Mouse (Mus musculus) cerebellum, postnatal 36 days (tissue): ENCODE data around the gene Prickle4.
A peak's percentile ranks its signal among the peaks of the same experiment; 100 is the strongest.

Source experiments
- DNase-seq, 2 experiments: peaks; one replicate each; pipeline ENCODE4 v3.0.0; 2021 to 2022; ENCODE audit warnings: mixed read lengths in 2 of 2

The Prickle4 gene

DNA sequence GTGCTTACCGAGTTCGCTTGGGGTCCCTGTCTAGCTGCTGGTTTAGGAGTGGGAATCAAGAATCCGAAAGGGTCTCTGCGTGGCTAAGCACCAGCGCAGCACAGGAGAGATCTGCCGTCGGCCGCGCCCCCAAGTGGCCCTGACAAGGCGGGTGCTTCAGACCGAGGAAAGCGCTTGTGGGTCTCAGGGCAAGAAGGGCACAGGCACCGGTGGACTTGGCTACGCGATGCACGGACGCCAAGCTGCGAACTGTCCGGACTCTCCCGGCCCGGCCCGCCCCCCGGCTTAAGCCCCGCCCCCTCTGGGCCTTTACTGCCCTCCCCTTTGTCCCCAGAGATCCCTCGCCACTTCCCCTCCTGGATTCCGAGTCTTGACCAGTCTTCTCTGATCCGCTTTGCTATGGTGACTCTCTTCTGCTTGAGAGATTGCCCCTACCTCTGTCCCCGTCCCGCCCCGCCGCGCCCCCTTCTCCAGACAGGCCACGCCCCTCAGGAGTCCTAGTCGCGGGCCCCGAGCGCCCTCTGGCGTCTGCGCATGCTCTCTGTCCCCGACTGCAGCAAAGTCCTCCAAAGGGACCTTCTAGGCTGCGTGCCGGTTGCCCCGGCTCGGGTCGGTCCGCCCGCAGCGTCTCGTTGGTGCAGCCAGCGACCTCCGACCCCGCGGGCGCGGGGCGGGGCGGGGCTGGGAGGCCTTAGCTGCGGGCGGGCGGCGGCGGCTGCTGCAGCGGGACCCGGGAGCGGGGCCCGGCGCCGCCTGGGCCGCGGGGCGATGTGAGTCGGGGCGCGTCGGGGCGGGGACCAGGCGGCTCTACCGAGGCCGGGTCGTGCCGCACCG is at the start of gene Prickle4:
Gene Prickle4 (minus strand): TSS at position 234 of the 834 bp plus-strand sequence.
- DNase-seq: peak; percentile 97 to 98

DNA sequence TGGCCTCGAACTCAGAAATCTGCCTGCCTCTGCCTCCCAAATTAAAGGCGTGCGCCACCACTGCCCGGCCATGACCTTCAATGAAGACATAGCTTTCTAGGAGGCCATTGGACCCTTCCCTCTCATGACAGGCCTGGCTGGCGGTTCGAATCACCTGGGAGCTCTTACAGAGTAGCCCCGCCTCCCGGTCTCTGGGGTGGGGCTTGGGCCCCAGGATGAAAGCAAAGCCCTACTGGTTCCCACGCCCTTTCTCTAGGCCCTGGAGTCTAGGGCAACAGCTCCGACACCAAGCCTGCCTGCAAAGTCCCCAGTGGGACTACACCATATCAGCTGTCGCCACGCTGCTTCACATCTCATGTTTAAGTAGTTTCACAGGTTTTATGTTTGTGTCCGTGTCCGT is 49.5 kb upstream of the Prickle4 start:
- no peak for DNase-seq

DNA sequence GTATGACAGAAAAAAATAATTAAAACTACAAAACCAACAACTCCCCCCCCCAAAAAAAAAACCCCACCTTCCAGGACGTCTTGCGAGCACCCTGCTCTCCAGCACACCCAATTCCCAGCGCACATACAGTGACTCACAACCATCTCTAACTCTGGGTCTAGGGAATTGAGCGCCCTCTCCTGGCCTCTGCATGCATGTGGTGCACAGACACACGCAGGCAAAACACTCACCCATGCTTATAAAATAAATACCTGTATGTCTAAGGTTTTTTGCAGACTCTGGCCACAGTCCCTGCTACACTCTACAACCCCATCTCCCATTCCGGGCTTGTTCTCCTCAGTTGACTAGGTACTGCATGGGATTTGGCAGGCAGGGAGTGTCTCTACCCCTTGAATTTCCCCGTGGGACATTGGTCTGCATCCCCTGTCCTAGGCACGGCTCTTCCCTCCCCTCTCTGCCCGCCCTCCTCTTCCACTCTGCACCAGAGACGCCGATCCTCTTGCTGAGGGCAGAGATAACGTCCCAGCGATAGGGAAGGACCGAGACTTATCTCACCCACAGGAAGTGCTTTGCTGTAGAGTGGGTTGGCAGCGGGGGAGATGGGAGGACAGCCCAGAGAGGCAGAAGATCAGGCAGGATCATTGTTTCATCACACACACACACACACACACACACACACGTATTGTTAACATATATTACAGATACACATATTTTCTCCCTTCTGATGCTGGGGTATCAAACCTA is 48.6 kb upstream of the Prickle4 start:
- no peak for DNase-seq

DNA sequence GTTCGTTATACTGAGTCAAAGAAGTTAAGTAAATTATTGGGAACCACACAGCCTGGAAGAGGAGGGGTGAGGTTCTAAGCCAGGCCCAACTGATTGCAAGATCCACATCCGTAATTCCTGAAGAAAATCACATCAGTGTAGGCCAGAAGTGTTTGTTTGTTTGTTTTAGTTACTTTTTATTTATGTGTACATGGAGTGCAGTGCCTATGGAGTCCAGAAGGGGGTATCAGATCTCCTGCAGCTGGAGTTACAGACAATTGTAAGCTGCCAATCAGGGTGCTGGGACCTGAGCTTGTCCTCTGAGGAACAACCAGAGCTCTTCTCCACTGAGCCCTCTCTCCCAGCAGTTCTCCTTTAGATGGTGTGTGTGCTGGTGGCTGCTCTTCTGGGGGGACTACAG is 45.6 kb upstream of the Prickle4 start:
- DNase-seq: no peak

DNA sequence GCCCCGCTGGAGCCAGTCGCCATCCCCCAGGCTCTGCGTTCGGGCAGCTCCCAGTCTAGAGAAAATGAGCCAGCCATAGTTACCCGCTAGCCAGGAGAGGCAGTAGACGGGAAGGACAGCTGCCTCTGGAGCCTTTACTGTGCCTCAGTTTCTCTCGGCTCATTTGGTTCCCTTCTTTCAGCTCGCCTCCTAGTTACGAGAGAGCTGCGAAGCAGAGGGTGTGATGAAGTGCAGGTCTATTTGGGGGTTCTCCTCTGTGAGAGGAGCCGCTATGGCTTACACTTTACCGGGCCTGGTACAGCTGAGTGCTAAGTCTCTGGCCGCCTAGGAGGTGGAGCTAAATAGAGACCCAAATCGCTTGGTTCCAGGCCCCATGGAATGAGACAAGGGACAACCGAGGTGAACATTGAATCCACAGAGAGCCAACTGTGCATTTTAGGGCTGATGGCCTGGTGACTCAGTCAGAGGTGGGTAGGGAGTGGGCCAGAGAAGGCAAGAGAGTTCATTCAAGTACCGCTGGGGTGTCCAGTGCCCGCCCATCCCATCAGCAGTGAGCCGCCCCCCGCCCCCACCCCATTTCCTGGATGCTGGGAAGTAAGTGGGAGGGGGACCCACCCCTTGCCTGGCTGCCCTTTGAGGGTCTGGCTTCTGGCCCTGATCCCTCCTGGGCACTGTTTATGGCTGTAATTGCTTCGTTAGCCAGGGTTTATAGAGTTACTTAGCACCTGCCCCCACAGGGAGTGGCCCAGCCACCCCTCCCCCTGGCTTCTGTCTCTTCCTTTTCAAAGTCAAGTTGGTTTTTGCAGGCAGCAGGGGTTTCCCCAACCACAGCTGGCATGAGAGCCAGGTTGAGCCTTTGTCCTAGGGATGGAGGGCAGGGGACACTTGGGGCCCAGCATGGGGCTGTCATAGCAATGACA is 44.6 kb upstream of the Prickle4 start:
- DNase-seq: no peak

DNA sequence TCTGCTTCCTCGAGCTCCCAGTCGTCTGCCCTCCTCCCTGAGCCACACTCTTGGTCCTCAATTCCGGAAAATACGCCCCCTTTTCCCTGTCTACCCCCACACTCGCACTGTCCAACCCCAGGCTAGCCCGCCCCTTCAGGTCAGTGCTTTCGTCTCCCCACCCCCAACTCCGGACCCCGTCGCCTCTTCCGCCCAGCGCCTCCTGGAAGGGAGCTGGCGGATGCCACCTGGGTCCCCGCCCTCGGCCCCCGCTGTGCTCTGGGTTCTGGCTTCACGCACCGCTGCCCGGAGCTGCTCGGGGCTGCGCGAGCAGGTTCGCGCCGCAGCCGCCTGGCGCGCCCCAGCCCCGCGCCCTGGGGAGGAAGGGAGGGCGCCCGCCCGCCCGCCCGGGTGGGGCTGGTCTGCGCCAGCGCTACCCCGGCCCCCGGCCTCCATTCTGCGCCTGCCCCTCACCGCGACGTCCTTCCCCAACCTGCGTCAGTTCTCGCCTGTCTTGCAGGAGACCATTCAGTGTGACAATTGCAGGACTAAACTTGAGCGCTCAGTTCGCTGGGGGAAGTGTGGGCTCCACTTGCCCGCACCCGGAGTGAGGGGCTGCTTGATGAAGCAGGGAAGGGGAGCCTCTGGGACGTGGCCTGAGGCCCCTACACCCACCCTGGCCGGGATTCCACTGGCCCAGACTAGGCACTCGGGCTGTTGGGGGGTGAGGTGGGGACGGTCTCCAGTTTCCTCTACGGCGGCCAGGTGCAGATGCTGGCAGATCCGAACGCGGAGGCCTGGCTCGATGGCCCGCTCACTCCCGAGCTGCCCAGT is 43.7 kb upstream of the Prickle4 start:
- peak; percentile 37 to 52 for DNase-seq

DNA sequence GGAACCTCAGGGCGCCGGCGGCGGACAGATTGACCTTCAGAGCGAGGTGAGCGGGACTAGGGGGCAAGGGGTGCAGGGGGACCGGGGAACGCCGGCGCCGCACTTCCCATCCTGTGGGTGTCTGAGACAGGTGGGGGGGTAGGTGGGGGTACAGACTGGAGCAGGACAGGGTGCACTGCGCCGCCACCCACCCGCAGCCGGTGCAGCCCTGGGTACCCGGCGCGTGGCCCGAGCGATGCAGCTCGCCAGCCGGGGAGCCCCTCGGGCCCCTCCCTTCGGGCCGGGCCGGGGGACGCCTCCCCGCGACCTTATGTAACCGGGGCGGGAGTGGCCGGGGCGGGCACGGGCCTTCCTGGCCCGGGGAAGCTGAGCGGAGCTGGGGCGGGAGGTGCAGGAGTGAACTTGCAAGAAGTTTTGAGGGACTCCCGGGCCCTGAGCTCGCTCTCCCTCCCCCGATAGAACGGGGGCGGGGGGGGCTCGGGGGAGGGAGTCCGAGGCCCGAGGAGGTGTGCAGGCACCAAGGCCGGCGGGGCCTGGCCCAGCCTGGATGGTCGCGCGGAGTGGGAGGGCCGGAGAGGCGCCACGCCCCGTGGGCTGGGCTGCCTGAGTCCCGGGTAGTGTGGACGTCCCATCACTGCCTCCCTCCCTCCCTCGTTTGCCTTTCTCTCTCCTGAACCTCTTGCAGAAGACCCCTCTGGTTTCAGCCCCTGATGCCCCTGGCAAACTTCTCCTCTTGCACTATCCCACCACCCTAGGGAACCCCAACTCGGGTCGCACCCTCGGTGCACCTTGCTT is 42.9 kb upstream of the Prickle4 start:
- DNase-seq: peak; percentile 77 to 83

DNA sequence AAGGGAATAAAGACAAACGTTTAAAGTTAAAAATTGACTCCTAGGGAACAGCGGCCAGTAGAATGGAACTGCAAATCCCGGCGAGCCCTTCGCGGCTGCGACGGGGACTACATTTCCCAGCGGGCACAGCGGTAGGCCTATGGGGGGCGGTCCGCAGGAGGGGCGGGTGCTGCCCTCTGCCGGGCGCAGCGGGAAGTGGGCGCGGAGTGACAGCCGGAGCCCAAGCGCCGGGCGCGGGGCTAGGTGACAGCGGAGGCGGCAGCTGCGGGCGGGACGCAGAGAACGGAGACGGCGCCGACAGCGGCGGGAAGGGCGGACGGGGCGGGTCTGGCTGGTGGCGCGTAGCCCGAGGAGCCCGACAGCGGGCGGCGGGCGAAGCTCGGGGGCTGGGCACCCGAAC is 42.3 kb upstream of the Prickle4 start, which contains the start of gene Tfeb:
Gene Tfeb (plus strand): TSS at position 175 of the 400 bp plus-strand sequence.
- peak; percentile 98 for DNase-seq

DNA sequence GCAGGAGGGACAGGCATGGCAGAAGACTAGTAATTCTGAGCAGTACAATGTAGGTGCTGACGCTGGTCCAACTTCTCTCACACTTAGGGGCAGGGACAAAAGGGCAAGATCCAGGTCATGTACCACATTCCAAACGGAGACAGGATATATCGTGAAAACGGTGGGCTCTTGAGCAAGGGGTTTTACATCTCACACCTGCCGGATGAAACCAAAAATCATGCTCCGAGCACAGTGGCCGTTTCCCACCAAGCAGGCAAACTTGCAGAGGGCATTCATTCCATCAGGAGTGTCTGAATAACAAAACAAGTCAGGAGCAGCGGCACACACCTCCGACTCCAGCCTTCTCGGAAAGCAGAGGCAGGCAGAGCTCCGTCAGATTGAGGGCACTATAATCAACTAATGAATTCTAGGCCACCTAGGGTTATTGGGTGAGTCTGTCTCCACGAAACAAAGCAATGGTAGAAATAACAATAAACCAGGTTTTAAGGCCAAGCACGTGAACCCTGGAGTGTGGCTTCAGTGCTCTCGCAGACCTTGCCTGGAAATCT is 41.1 kb upstream of the Prickle4 start:
- DNase-seq: no peak

DNA sequence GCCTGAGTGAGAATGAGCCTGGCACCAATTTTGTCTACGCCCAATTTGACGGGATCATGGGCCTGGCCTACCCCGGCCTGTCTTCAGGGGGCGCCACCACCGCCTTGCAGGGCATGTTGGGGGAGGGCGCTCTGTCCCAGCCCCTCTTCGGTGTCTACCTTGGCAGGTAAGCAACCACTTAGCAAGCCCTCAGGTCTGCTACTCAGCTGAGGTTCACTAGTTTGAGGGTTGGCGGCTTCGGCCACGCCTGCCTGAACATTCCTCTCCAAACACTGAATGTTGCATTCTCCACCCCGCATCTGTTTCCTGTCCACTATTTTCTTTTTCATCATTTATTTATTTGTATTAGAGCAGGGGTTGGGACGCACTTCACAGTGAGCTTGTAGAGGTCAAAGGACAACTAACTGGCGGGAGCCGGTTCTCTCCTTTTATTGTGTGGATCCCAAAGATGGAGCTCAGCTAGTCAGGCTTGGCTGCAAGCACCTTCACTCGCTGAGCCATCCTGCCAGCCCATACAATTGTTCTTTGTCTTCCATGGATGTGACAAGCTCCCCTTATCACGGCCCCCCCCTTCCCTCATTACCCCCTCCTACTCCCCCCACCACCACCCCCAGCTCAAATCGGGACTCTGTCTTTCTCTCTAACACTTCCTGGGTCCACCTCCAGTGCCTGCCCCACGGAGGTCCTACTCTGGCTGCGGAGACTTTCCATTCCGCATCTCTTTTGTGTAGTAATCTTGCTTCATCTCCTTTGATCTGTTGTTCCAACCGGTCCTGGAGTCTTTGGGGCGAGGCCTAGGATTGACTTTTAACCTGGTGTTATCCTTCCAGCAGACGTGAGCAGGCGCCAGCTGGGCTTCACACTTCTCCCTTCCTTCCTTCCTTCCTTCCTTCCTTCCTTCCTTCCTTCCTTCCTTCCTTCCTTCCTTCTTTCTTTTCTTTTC is 36.4 kb upstream of the Prickle4 start:
- no peak for DNase-seq

DNA sequence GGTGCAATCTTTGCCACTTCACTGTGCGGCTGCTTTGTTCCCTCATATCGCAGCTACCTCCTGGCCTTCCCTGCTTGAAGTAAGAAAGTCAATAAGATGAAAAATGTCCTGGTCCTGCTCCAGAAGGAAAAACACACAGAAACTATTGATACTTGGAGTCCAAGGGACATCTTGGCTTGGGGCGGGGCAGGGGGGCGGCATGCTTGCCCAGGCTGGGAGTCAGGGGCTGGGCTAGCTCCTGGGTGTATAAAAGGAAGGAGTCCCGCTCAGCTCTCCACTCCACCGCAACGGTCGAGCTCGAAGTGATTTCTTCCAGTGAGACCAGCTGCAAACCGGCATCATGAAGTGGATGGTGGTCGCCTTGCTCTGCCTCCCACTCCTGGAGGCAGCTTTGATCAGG is 32.0 kb upstream of the Prickle4 start, which contains the start of gene Pgc:
Gene Pgc (plus strand): TSS at position 277 of the 400 bp plus-strand sequence.
- DNase-seq: no peak

DNA sequence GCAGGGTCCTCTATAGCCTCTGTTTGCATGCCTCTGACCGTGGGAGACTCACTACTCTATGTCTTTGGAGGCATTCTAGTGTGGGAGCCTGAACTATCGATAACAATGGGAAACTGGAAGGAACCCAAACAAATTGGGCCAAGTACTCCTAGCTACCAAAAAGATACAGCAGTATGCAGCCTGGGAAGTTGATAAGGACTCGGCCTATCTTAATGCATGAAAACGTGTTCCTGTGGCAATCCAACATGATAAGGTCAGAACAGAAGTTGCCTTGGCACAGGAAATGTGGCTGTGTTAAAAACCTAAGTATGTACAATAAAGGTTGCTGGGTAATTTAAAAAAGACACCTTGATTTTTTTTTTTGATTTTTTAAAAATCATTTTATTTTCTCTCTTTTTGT is 26.6 kb upstream of the Prickle4 start:
- DNase-seq: no peak

DNA sequence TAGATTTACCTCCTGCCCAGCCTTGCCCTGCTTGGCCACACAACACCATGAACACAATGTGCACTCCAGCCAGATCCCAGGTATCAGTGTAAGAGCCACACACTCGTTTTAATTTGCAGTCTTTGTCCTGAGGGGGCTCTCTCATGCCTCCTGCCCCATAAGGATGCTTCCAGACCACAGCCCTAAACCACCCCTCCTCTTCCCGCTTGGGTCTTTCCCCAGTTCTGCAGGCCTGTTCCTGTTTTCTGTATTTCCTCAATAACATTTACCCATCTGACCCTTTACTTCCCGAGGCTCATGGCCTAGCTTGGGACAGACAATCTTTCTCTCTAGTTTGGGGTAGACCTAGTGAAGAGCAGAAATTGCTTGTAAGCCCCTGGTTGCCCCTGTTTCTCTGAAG is 20.5 kb upstream of the Prickle4 start:
- no peak for DNase-seq

DNA sequence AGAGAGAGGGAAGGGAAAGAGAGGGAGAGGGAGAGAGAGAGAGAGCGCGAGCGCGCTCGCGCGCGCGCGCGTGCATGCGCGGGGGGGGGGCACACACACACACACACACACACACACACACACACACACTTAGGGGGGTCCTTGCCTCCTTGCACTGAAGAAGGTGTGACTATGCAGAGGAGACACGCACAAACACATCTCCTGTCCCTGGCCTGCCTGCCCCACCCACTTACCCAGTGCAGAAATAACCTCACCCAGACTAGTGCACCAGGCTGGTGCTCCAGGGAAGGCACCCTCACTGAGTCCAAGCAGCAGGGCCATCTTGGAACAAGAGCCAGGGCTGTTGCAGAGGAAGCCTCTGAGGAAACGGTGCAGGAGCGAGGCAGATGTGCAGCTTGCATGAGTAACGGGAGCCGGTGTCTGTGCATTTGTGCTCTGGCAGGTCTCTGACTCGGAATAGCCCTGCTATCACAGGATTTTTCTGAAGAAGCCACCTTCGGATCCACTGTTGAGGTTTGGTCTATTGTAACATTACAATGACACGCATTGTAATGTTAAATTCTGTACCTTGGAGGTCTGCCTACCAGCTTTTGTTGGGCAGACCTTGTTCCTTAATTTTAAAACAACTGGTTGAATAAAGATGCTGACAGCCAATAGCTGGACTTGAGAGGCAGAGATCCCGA is 18.5 kb upstream of the Prickle4 start:
- no peak for DNase-seq

DNA sequence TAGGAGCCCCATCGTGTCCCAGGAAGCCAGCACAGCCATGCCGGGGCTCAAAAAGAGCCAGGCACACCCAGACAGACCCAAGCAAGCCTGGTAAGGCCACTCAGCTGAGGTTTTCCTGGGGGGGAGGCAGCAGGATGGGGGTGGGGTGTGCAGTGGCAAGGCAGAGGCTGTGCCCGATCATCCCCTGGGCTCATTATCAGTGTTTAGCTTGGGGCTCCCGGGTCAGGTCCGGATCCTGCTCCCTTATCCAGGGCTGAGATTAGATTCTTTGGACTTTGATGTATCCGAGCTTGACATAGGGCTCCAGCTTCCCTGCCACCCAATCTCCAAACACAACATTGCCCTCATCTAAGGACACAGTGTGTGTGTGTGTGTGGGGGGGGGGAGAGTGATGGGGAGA is 17.3 kb upstream of the Prickle4 start:
- no peak for DNase-seq

DNA sequence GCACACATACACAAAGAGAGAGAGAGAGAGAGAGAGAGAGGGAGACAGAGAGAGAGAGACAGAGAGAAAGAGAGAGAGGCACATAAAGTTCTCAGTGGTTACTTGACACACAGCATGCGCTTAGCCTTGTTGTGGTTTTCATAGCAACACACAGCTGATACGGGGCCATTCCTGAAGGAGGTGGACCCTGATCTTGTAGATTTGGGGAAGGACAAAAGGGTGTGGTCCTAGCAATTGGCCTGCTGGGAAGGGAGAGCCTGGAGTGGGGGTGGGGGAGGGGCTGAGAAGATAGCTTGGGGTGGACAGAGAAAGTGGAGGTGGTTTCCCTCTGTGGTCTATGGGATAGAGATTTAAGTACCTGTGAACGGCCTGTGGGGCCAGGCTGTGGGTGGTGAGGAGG is 15.5 kb upstream of the Prickle4 start:
- DNase-seq: no peak

DNA sequence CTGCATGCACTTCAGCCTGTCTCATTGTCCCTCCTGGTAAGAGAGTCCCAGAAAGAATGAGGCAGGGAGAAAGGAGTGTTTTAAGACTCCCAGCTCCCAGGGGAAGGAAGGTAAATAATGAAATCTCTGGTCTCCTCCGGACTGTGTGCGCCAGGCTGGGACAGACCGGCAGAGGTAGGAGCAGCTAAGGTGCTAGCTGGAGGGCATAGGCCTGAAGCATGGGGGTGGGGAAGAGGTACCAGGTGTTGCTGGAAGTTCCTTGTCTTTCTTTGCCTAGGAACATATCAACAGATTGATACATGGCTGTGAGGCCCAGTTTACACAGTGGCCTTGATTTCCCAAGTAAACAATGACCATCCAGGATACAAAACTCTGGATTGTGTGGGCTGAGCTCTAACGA is 14.4 kb upstream of the Prickle4 start:
- DNase-seq: no peak

DNA sequence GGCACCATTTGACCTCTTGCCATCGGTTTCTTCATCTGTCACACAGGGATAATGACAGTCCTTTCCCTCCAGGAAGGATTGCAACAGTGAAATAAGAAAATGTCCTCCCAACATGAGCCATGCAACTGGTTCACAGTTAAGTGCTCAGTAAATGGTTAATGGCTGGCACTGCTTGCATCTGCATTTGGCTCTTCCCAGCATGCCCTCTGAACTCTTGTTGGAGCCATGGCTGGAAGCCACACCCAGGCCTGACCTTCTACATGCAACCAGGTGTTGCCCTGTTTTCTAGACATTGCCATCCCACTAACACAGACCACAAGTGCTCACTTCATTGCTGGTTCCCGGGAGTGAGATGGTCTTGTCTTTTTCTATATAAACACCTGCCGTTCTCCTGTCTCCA is 13.4 kb upstream of the Prickle4 start:
- no peak for DNase-seq

DNA sequence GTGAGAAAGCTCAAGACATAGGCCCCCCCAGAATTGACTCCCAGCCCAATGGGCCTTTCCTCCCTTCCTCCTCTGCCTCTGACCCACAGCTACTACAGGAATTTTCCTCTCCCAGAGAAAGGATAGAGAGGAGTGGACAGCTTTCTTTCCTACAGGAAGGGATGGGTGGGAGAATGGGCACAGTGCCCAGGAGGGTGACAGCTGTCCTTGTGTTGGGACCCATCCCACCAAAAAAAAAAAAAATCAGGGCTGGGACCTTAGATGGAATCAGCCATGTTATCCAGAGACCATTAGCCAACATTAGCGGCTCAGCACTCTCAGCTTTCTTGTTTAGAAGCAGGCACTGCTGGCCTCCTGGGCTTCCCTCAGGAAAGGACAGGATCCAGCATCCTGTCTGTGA is 11.7 kb upstream of the Prickle4 start:
- DNase-seq: no peak
